Mouse (Mus musculus): ENCODE measurements around the gene D030056L22Rik. TPM values are rescaled to one million over a fixed set of nuclear protein-coding genes. Genes with fewer than 3 reads are reported as not detected.
A peak's percentile ranks its signal among the peaks of the same experiment; 100 is the strongest.

The D030056L22Rik gene
- polyA plus RNA-seq, 1 experiment = 19.3 TPM

DNA sequence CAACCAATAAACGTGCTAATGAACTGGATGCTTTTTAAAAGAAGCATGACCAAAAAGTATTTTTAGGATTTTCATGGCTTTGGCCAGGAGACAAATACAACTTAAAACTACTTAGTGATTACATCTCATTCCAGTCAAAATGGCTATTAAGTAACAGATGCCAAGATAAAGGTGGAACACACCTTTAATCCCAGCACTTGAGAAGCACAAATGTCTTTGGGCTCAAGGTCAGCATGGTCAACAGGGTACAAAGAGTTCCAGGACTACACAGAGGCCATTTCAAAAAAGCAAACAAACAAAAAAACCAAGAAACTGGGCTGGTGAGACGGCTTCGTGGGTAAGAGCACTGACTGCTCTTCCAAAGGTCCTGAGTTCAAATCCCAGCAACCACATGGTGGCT, 7.3 kb downstream of the D030056L22Rik start:
- no peak for TF ChIP-seq CTCF (IDR thresholded peaks at IDR 0.05; ENCODE audit: borderline replicate concordance, insufficient read depth, low read length)
- no peak for TF ChIP-seq POLR2A (IDR thresholded peaks at IDR 0.05; ENCODE audit: low read depth, low read length)
- Histone ChIP-seq H3K4me1 (ENCODE audit: control insufficient read depth, insufficient read depth, low read length) (peaks cover 2% of the 10 kb centered on the region; the same call in 1 of the 2 replicates), H3K27ac (ENCODE audit: insufficient read depth, low read length) (no peak overlapping the region), H3K4me3 (ENCODE audit: insufficient read depth, low read length) (no peak overlapping the region)

DNA sequence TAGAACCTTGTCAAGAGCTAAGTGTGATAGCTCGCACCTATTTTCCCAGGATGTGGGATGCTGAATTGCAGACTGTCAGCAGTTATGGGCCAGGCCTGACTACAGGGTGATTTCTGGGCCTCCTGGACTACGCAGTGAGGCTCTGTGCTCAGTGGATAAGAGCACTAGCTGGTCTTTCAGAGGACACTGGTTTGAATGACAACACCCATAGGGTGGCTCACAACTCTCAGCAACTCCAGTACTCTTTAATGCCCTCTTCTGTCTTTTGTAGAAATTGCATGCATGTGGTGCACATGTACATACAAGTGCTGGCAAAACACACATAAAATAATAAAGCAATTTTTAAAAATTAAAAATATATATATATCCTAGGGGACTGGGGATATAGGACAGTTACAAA, 12.2 kb downstream of the D030056L22Rik start:
- Histone ChIP-seq H3K4me3 (ENCODE audit: insufficient read depth, low read length) (no peak overlapping the region), H3K4me1 (ENCODE audit: control insufficient read depth, insufficient read depth, low read length) (no peaks in the 10 kb centered on the region; the same call in 1 of the 2 replicates), H3K27ac (ENCODE audit: insufficient read depth, low read length) (no peak overlapping the region)
- TF ChIP-seq CTCF (IDR thresholded peaks at IDR 0.05; ENCODE audit: borderline replicate concordance, insufficient read depth, low read length) (no peak), POLR2A (IDR thresholded peaks at IDR 0.05; ENCODE audit: low read depth, low read length) (no peak)

DNA sequence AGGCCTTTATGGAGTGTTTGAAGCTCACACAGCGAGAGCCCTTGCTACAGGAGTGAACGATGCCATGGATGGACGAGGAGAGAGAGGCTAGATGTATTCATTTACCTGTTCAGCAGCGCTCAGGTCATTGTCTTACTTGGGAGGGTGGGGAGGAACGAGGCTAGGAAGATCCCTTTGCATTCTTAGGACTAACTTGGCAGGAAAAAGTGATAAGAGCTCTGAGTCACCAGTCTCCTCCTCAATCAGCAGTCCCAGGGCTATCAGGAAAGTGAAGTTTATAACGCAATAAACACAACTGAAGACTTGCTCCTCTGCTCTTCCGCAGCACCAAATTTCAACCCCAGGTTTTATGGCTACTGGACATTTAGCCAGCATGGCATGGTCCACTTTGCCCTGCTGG, 17.3 kb downstream of the D030056L22Rik start:
- H3K4me3 ChIP-seq (ENCODE audit: insufficient read depth, low read length) = no peak overlapping the region
- H3K4me1 ChIP-seq (ENCODE audit: control insufficient read depth, insufficient read depth, low read length) = no peaks in the 10 kb centered on the region; the same call in 1 of the 2 replicates
- no peak overlapping the region for H3K27ac ChIP-seq (ENCODE audit: insufficient read depth, low read length)
- TF ChIP-seq CTCF (IDR thresholded peaks at IDR 0.05; ENCODE audit: borderline replicate concordance, insufficient read depth, low read length) (no peak), POLR2A (IDR thresholded peaks at IDR 0.05; ENCODE audit: low read depth, low read length) (no peak)

DNA sequence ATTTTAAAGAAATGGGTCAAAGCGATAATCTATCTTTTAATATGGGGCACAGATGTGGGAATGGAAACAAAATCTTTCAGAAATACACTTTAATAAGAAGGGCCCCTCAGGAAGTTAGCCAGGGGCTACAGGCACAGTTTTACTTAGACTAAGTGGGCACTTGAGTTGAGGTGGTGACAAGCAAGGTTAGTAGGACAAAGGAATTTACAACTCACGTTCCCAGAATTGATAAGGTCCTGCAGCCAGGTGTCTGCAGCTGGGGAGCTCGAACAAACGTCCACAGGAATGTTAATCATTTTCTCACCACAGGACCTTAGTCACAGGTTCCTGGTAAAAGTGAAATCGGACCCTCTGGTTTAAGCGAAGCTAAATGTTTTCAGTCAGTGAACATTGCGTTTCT, 18.1 kb downstream of the D030056L22Rik start:
- no peak overlapping the region for H3K4me3 ChIP-seq (ENCODE audit: insufficient read depth, low read length)
- H3K27ac ChIP-seq (ENCODE audit: insufficient read depth, low read length) = no peak overlapping the region
- H3K4me1 ChIP-seq (ENCODE audit: control insufficient read depth, insufficient read depth, low read length) = no peaks in the 10 kb centered on the region; the same call in 1 of the 2 replicates
- TF ChIP-seq CTCF (IDR thresholded peaks at IDR 0.05; ENCODE audit: borderline replicate concordance, insufficient read depth, low read length) = no peak
- no peak for TF ChIP-seq POLR2A (IDR thresholded peaks at IDR 0.05; ENCODE audit: low read depth, low read length)

DNA sequence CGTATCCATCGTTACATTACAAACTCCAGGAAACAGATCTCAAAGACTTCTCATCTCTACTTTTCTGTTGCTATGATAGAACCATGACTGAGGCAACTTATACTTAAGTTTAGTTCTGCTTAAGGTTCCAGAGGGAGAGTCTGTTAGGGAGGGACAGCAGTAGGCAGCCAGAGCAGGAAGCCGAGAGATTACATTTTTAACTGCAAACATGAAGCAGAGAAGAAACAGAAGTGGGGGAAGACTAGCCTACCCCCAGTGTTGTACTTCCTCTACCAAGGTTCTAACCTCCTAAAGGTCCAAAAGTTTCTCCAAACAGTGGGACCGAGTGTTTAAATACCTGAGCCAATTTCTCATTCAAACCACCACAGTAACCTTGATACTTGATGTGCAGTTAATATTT, 22.9 kb downstream of the D030056L22Rik start:
- no peaks in the 10 kb centered on the region for H3K4me1 ChIP-seq (ENCODE audit: control insufficient read depth, insufficient read depth, low read length)
- H3K4me3 ChIP-seq (ENCODE audit: insufficient read depth, low read length) = no peak overlapping the region
- H3K27ac ChIP-seq (ENCODE audit: insufficient read depth, low read length) = no peak overlapping the region
- TF ChIP-seq CTCF (IDR thresholded peaks at IDR 0.05; ENCODE audit: borderline replicate concordance, insufficient read depth, low read length) (no peak), POLR2A (IDR thresholded peaks at IDR 0.05; ENCODE audit: low read depth, low read length) (no peak)

DNA sequence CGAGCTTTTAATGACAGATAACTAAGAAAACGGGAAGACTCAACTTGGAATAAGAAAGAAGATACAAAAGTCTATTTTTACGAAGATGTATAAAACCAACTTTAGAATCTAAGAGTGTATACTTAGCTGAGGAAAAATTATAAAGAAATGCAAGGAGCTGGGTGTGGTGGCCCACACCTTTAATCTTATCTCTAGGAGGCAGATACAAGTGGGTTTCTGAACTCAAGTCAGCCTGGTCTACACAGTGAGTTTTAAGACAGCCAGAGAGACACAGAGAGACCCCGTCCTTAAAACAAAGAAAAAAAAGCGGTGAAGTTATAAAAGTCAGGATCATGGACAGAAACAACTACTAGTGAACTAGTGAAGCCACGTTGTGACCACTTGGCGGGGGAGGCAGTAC, 26.2 kb downstream of the D030056L22Rik start:
- Histone ChIP-seq H3K4me3 (ENCODE audit: insufficient read depth, low read length) (no peak overlapping the region), H3K27ac (ENCODE audit: insufficient read depth, low read length) (no peak overlapping the region), H3K4me1 (ENCODE audit: control insufficient read depth, insufficient read depth, low read length) (no peaks in the 10 kb centered on the region)
- no peak for TF ChIP-seq CTCF (IDR thresholded peaks at IDR 0.05; ENCODE audit: borderline replicate concordance, insufficient read depth, low read length)
- no peak for TF ChIP-seq POLR2A (IDR thresholded peaks at IDR 0.05; ENCODE audit: low read depth, low read length)

DNA sequence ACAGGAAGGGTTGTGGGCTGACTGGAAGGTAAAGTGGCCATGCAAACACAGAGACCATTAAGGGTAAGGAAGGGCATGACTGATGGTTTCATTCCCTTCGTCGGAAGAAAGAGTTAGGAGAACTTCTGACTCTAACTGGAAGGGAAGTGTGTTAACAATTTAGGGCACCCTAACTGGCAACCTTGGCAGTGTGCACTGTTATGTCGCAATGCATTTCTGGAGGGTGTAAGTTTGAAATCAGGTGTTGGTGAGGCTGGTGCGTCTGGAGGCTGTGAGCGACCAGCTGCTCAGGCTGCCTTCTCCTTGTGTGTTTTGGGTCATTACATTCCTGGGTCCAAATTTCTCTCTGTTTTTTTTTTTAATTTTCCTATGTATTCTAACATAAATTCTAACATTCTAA, 31.0 kb downstream of the D030056L22Rik start:
- Histone ChIP-seq H3K27ac (ENCODE audit: insufficient read depth, low read length) (no peak overlapping the region), H3K4me1 (ENCODE audit: control insufficient read depth, insufficient read depth, low read length) (peaks cover 5% of the 10 kb centered on the region; the same call in 1 of the 2 replicates), H3K4me3 (ENCODE audit: insufficient read depth, low read length) (no peak overlapping the region)
- TF ChIP-seq CTCF (IDR thresholded peaks at IDR 0.05; ENCODE audit: borderline replicate concordance, insufficient read depth, low read length) (no peak), POLR2A (IDR thresholded peaks at IDR 0.05; ENCODE audit: low read depth, low read length) (no peak)

DNA sequence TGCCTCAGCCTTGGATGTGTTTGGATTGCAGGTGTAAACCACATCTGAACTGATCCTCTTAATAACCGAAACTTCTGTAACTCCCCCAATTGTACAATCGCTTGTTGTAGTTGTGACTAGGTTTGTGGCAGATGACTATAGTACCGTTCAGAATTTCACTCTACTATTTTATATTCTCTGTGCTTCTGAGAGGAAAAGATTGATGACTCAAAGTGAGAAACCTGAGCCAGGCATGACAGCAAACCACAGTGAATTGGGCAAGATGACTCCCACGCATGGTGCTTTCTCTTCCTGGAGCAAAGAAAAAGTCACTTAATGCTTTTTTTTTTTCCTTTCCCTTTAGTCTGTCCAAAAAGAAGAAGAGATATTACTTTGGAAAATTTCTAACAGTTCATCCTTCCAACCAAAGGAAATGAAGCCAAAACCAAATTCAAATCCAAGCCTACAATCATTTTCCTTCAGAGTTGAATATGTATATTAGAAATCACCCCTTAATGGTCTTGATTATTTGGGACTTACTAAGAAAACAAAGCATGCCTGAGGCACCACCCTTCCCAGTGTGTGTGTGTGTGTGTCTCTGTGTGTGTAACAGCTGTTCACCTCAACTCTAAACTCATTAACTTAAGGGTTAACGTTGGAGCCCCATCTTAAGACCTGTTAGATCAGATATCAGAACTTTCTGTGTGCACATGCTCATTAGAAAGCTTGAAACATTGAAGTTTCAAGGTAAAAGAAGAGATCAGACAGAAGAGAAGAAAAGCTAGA, 33.8 kb downstream of the D030056L22Rik start:
- Histone ChIP-seq H3K4me1 (ENCODE audit: control insufficient read depth, insufficient read depth, low read length) (peaks cover 7% of the 10 kb centered on the region; the same call in 1 of the 2 replicates), H3K27ac (ENCODE audit: insufficient read depth, low read length) (peak overlapping the region; percentile 80), H3K4me3 (ENCODE audit: insufficient read depth, low read length) (no peak overlapping the region)
- TF ChIP-seq POLR2A (IDR thresholded peaks at IDR 0.05; ENCODE audit: low read depth, low read length) (no peak), CTCF (IDR thresholded peaks at IDR 0.05; ENCODE audit: borderline replicate concordance, insufficient read depth, low read length) (no peak)

DNA sequence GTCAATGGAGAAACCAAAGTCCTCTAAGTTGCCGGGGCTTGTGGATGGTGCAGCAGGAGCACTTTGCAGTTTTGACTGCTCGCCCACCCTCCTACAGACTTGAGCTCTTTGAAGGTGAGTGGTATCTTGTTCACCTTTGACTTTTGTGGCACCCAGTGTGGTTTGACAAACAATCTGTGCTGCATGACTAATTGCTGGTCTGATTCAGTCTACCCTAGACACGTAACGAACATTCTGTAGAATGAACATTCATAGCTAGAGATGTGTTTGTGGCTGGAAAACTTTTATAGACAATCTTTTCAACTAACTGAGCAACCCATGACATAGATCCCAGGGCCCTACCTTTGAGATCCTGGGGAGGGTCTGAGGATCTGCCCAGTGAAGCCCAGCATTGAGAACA, 34.4 kb downstream of the D030056L22Rik start:
- Histone ChIP-seq H3K27ac (ENCODE audit: insufficient read depth, low read length) (peak overlapping the region; percentile 80), H3K4me1 (ENCODE audit: control insufficient read depth, insufficient read depth, low read length) (peaks cover 7% of the 10 kb centered on the region; the same call in 1 of the 2 replicates), H3K4me3 (ENCODE audit: insufficient read depth, low read length) (no peak overlapping the region)
- TF ChIP-seq CTCF (IDR thresholded peaks at IDR 0.05; ENCODE audit: borderline replicate concordance, insufficient read depth, low read length) (no peak), POLR2A (IDR thresholded peaks at IDR 0.05; ENCODE audit: low read depth, low read length) (no peak)

DNA sequence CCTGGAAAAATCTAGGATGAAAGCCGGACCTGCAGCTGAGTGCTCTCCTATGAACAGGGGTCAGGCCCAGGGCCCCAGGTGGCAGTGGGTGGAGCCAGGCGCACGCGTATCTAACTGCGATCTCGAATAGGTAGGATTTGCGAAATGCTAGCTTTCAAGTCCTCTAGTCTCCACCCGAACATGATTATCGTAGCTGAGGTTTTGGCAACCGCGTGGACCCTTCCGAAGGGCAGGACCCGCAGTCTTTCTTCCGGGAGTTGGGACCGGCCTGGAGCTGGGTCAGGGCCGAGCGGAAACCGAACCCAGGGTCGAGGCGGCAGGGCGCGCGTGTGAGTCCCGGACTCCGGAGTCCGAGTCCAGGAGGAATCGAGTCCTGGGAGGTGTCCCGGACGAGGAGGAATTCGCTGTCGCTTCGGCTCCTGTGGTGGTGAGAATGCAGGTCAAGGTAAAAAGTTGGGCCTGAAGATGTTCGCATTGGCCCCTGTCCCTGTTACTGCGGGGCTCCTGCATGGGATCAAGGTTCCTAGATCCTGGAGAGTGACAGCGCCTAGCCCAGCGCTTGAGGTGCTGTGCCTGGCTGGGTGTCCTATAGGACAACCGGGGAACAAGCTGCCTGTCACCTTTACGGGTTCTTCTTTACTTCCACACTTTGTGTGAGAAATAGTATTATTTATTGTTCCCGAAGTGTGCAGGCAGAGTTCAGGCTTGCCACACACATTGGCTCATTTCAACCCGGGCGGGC, 36.8 kb downstream of the D030056L22Rik start, which contains the start of gene Trpm6:
Gene Trpm6, plus strand, starts transcription at position 386 of the 742 bp plus-strand sequence.
- Histone ChIP-seq H3K4me3 (ENCODE audit: insufficient read depth, low read length) (no peak within 1 kb of the TSS), H3K27ac (ENCODE audit: insufficient read depth, low read length) (no peak within 1 kb of the TSS), H3K4me1 (ENCODE audit: control insufficient read depth, insufficient read depth, low read length) (peaks cover 7% of the 10 kb centered on the region; the same call in 1 of the 2 replicates)
- no peak for TF ChIP-seq POLR2A (IDR thresholded peaks at IDR 0.05; ENCODE audit: low read depth, low read length)
- no peak for TF ChIP-seq CTCF (IDR thresholded peaks at IDR 0.05; ENCODE audit: borderline replicate concordance, insufficient read depth, low read length)
